Mouse (Mus musculus) adrenal gland, adult 8-10 months (tissue): ENCODE results near the gene Mms19. TPM values are rescaled to one million over a fixed set of nuclear protein-coding genes. Genes with fewer than 3 reads are reported as not detected.

Experiments used
- DNase-seq: peaks from one replicate; pipeline ENCODE4 v3.0.0; 2022
- total RNA-seq, 4 experiments: library from RNA; stranded (reverse); gene quantifications; 2 replicates each; pipeline ENCODE4 v1.2.4; 2022

The Mms19 gene
- 10 to 100 TPM; 25.4 to 36.3 (median 29.7) TPM for total RNA-seq

GRCm38 (mm10) chr19:41980819-41981594 lies at the start of gene Mms19:
TSS of gene Mms19 (minus strand) at chr19:41981157.
- DNase-seq = peak; percentile 99

DNA sequence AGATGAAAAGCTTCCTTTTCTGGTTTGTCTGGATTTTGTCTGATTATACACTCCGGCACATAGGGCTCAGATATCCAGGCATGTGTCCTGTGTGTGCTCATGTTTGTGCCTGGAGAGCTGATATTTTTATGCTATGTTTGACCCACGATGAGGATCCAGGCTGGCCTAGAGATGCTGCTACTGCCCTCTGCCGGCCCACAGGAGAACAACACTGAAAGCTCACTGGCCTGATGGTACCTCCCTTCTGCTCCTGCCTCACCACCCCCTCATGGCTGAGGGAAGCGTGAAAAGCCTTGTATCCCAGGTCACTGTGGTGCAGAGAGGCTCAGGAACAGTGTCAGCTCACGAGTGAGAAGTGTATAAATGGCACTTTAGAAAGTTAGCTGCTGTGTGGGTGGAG lies 45.2 kb upstream of the Mms19 start:
- DNase-seq = peak; percentile 65

DNA sequence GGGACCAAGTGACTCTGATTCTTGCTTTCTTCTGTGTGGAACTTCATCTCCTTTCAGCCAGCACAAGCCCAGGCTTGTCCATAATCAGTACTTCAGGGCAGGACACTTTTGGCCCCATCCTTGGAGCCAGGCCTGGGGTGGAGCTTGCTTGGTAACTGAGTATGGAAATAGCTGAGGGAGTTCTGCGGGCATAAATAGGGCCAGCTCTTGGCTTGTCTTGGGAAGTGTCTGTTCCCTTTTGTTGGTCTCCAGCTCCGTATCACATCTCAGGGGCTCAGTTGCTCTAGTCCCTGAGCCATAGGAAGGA lies 41.5 kb upstream of the Mms19 start:
- DNase-seq = no peak

- DNase-seq = no peak
Observed at GRCm38 (mm10) chr19:42021681-42022541, 41.0 kb upstream of the Mms19 start.

GRCm38 (mm10) chr19:42019011-42019522 lies 38.1 kb upstream of the Mms19 start:
- DNase-seq = no peak

DNA sequence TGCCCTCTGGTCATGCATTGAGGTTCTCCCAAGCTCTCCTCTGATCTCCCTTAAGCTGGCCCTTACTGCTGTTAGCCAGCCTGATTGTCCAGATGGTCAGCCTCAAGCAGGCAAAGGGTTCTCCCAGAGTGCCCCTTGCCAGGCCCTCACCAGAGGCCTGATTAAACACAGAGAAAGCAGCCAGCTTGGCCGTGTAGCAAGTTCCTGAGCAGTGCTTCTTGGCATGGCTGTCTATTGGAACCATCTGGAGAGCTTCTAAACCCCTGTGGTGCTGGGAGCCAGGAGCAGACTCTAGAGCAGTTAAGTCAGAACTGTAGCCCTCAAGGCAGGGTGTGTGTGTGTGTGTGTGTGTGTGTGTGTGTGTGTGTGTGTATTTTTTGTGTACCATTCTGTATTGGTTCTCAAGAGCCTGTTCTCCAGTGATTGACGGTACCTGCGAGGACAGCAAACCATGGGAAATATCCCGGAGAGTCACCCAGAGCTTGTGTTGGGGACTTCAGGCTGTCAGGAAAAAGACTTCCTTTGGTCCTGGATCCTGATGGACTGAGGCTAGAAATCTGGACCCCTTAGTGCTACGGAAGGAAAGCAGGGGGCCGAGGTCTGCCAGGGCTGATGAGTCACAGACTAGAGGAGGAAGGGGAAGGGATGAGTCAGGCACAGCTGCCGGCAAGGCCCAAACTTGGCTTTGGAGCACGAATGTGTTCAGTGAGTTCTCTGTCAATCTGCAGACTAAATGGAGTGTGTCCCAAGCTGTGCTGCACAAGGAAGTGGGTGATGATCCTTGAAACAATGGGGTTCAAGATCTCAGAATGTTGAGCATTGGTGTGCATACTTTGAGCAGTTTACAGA lies 36.7 kb upstream of the Mms19 start:
- DNase-seq = peak; percentile 77

DNA sequence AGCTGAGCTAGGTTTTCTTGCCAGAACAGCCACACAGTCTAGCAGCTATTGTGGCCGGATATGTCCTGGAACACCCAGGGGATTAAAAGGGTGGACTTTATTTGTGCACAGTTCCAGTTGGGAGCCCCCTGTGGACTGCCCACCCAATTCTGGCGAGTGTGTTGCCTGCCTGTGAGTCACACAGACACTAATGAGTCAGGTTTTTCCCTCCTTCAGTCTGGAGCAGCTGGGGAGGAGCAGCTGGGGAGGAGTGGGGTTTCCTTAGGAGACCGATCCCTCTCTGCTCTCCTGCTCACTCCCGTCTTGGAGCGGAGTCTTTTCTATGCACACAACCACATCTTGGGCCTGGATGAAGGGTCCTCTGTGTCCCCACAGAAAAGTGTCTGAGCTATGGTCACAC lies 35.9 kb upstream of the Mms19 start:
- DNase-seq = no peak

DNA sequence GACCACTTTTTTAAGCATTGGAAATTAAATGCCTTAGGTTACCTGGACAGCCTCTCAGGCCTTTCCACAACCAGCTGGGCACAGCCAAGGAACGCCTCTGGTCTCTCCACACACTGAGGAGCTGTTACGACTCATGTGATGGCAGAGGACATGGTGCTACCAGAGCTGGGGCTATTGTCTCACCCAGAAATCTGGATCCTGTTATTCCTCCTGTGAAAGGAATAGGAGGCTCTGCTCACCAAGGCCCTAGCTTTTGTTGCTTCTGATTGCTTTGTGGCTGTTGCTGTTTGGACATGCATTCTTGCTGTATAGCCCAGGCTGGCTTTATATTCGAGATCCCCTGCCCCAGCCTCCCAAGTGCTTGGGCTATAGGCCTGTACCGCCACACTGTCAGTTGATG lies 35.3 kb upstream of the Mms19 start:
- no peak for DNase-seq

DNA sequence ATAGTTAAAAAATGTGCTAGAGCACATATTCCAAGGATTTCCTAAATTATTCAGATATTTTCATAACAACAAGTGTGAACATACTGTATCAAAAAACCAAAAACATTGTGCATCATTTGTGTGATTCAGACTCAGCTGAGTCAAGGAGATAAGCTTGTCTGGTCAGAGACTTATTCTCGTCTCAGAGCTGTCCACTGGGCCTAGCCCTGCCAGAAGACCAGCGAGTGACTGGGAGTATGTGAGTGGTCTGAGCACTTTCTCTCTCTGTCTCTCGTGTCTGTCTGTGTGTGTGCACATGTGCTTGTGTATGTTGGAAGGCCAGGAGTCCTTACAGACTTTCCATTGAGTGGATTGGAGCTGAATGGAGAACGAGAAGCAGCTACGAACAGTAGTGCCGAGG lies 34.0 kb upstream of the Mms19 start:
- DNase-seq = no peak

GRCm38 (mm10) chr19:42014231-42014825 lies 33.4 kb upstream of the Mms19 start:
- DNase-seq = no peak

GRCm38 (mm10) chr19:42011123-42011522 lies 30.2 kb upstream of the Mms19 start:
- no peak for DNase-seq

- peak; percentile 66 for DNase-seq
Observed at GRCm38 (mm10) chr19:42010436-42010835, 29.5 kb upstream of the Mms19 start.

DNA sequence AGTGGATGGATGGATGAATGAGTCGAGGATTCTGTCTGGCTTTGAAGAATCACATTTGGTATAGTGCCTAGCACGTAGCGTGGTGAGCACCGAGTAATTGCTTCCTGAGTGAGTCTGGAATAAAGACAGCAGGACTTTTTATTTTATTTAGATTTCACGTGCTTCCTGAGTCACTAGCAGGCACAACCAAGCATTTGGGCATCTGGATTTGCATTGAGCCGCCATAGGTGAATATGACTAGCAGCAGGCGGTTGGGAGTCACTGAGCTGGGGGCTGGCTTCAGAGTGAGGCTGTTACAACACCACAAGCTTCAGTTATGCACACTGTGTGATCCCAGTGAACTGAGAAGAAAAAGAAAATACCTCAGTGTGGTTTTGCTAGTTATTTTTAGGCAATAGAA lies 28.1 kb upstream of the Mms19 start:
- DNase-seq = no peak

- no peak for DNase-seq
Observed at GRCm38 (mm10) chr19:42008586-42008985, 27.6 kb upstream of the Mms19 start.

DNA sequence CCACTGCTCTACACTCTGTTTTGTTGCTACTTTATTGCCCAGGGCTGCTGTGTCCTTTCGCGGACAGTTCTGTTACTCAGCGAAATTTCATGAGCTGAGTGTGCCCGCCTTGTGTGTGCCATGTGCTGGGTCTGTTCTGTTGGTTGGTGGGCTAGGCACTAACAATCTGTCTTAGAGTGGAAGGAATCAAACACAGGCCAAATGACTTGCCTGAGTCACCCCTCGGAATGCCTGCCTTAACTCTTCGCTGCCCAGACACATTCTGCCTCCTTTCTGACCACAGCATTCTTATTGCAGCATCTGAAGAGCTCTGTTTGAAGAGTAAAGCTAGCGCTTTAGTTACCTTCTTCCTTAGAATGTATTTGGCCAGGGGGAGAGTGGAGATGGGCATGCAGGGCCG lies 25.6 kb upstream of the Mms19 start:
- no peak for DNase-seq

DNA sequence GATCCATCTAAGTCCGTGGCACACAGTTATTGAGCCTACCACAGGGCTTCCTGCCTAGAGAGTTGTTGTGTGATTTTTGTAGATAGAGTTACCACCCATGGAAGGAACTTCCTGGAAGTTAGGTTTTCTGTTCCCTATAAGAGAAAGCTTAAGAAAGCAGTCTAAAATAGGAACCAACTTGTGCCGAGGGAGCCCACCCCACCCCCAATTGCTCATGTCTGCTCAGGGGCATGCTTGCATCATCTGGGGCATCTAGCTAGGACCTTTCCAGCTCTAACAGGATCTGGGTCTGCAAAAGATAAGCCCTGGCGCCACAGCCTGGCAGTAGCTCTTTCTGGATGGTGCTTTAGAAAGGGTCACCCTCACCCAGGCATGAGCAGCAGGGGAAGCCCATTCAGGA lies 24.7 kb upstream of the Mms19 start:
- DNase-seq = no peak

DNA sequence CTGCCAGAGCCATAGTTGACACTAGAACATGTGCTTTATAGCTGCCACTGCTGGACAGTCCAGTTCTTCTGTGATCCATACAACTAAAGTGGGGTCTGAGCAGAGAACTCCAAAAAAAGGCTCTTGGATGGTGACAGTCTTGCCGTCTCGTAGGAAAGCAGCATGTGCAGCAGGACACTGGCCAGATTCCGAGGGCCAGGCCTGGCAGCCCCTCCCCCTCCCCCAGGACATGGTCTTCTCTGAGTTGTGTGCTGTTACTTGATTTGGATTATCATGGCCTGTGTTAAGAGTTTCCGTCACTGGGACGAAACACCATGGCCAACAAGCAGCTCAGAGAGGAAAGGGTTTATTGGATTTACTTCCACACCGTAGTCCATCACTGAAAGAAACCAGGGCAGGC lies 23.3 kb upstream of the Mms19 start:
- DNase-seq = no peak

GRCm38 (mm10) chr19:42001253-42001980 lies 20.5 kb upstream of the Mms19 start:
- DNase-seq = no peak

GRCm38 (mm10) chr19:42000446-42000958 lies 19.5 kb upstream of the Mms19 start:
- no peak for DNase-seq

- no peak for DNase-seq
Observed at GRCm38 (mm10) chr19:41999688-42000283, 18.8 kb upstream of the Mms19 start.
